Mouse (Mus musculus) adrenal gland, adult 18-20 months (tissue): ENCODE data around the gene Kera. TPM values are rescaled to one million over a fixed set of nuclear protein-coding genes. Genes with fewer than 3 reads are reported as not detected.

Experiments used
- DNase-seq, 2 experiments: peaks; one replicate each; pipeline ENCODE4 v3.0.0; 2021 to 2022; ENCODE audit warnings: low spot score in 2 of 2
- long read RNA-seq, 2 experiments: library from polyadenylated mRNA; stranded (forward); transcript quantifications; one replicate each; pipeline ENCODE4 v2.0.0; 2021
- total RNA-seq, 2 experiments: library from RNA; stranded (reverse); gene quantifications; 1 replicate in 1 of 2; 2 replicates in 1 of 2; pipeline ENCODE4 v1.2.3; 2021

The Kera gene
- not detected for total RNA-seq
- long read RNA-seq, experiment 1: 0 reads
- long read RNA-seq, experiment 2: 0 reads

GRCm38 (mm10) chr10:97606579-97606978 is at the start of gene Kera:
Gene Kera (plus strand): TSS chr10:97606879.
- no peak for DNase-seq

- no peak for DNase-seq
These were observed 41.5 kb upstream of the Kera start, which contains the start of gene Lum for GRCm38 (mm10) chr10:97564957-97565856. Gene Lum (plus strand): TSS chr10:97565128.

- DNase-seq: peak; percentile 16 to 42
These were observed 39.1 kb upstream of the Kera start for GRCm38 (mm10) chr10:97567489-97568135.

- DNase-seq: no peak
These were observed 24.0 kb upstream of the Kera start for GRCm38 (mm10) chr10:97582543-97583231.

GRCm38 (mm10) chr10:97584176-97584575 is 22.5 kb upstream of the Kera start:
- DNase-seq: no peak

GRCm38 (mm10) chr10:97587159-97587558 is 19.5 kb upstream of the Kera start:
- DNase-seq: no peak

GRCm38 (mm10) chr10:97589574-97589973 is 17.1 kb upstream of the Kera start:
- DNase-seq: no peak

GRCm38 (mm10) chr10:97591036-97591435 is 15.6 kb upstream of the Kera start:
- no peak for DNase-seq

- no peak for DNase-seq
These were observed 15.0 kb upstream of the Kera start for GRCm38 (mm10) chr10:97591685-97592084.

- DNase-seq: no peak
These were observed 11.0 kb upstream of the Kera start for GRCm38 (mm10) chr10:97595680-97596079.

- DNase-seq: no peak
These were observed 4.9 kb upstream of the Kera start for GRCm38 (mm10) chr10:97601744-97602143.

GRCm38 (mm10) chr10:97603256-97603655 is 3.4 kb upstream of the Kera start:
- DNase-seq: no peak

- DNase-seq: no peak
These were observed 15.6 kb downstream of the Kera start for GRCm38 (mm10) chr10:97622328-97622727.

GRCm38 (mm10) chr10:97624381-97624780 is 17.7 kb downstream of the Kera start:
- no peak for DNase-seq

- no peak for DNase-seq
These were observed 18.4 kb downstream of the Kera start for GRCm38 (mm10) chr10:97625116-97625515.

GRCm38 (mm10) chr10:97626543-97626942 is 19.9 kb downstream of the Kera start:
- no peak for DNase-seq

GRCm38 (mm10) chr10:97631061-97631460 is 24.4 kb downstream of the Kera start:
- no peak for DNase-seq

- DNase-seq: no peak
These were observed 35.2 kb downstream of the Kera start for GRCm38 (mm10) chr10:97641926-97642325.

- DNase-seq: no peak
These were observed 37.1 kb downstream of the Kera start, which contains the start of gene Epyc for GRCm38 (mm10) chr10:97643768-97644167. Gene Epyc (plus strand): TSS chr10:97644068.

- no peak for DNase-seq
These were observed 43.7 kb downstream of the Kera start for GRCm38 (mm10) chr10:97650334-97650733.

- peak in 1 of 2 experiments; percentile 28 for DNase-seq
These were observed 52.8 kb downstream of the Kera start for GRCm38 (mm10) chr10:97659489-97659888.
